Mouse (Mus musculus): ENCODE measurements around the gene Csde1.
A peak's percentile ranks its signal among the peaks of the same experiment; 100 is the strongest.

The Csde1 gene

DNA sequence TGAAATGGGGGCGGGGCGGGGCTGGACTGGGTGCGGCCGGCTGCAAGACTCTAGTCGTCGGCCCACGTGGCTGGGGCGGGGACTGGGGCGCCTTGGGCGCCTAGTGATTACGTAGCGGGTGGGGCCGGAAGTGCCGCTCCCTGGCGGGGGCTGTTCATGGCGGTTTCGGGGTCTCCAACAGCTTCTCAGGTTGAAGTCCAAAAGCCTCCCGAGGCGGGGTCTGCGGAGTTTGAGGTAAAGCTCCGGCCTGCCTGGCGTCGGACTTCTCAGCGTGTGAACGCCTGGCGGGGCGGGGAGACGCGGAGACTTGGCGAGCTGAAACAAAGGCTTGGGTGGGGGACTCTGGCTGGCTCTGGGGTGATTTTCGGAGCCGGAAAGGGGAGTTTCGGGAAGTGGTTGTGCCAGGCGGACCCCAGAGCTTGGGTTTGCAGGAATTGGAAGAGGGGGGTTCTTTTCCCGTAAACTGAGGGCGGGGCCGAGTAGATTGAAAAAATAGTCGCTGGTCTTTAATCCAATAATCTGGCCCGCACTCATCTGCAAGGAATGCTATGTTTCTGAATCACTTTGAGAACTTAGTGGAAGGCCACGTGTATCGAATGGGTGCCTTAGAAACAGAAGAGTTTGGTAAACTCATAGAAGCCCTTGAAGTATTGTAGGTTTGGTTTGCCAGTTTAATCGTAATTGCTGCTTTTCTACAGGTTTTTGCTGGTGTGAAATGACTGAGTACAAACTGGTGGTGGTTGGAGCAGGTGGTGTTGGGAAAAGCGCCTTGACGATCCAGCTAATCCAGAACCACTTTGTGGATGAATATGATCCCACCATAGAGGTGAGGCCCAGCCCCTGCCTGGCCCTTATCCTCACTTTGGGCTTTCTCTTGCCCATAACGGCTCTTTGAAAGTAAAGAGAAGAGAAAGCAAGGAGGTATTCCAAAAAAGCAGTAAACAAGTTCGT, 38.3 kb downstream of the Csde1 start, which contains the start of gene Nras:
Nras (plus strand) TSS at position 79 of the 951 bp plus-strand sequence.
- peak; percentile 94 for DNase-seq (ENCODE audit: low read depth, low spot score)

GRCm38 (mm10) chr3:103066927-103067326, 46.7 kb downstream of the Csde1 start:
- no peak for DNase-seq (ENCODE audit: low read depth, low spot score)

DNA sequence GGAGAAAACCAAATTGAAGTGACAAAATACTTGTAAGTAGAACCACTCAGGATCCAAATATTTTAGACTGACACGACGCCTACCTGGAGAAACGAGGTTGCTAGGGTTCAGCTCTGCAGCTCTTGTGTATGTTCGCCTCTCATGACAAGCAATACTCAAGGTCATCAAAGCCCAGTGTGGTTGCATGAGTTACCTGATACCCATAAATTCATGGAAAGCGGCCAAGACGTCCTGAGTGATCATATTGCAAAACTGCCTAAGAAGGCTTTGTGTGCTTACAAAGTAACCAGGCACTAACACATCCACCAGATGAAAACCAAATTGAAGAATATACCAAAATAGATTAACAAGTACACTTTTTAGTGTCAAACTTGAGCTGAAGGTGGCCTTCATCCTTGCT, 48.7 kb downstream of the Csde1 start:
- no peak for DNase-seq (ENCODE audit: low read depth, low spot score)

- no peak for DNase-seq (ENCODE audit: low read depth, low spot score)
Observed at GRCm38 (mm10) chr3:103073771-103074170, 53.5 kb downstream of the Csde1 start, which contains the start of gene Ampd1. Gene Ampd1 (plus strand): TSS chr3:103074014.

DNA sequence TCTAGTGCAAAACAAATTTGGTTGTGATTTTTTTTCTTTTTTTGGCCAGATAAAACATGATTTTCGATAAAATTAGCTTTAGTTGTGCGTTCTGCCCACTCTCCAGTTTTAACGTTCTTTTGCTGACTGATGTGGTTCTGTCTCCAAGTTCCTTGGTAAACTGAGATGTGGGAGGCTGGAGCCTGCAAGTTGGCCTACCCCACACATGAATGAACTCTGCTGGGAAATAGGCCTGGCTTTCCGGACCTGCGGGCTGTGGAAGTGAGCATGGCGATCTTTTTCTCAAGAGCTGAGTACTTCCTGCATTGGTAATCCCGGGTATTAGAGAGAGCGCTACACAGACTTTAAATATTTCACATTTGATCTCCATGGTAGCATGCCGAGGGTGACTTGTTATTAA, 55.6 kb downstream of the Csde1 start:
- no peak for DNase-seq (ENCODE audit: low read depth, low spot score)

DNA sequence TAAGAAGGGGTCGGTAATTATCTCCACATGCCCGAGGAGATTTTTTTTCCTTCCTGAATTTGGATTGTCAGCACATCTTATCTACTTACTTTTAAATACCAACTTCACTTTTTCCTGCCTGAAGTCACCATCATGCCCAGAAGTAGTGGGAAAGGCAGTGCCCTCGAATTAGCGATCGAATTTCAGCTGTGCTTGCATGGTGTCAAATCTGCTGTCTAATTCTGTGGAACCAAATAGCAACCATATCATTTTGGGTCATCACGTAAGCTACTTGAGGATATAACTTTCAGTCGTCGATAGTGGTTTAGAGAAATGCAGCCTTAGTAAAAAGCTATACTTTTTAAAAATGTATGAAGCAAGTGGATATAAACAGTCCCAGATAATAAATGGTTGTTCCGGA, 56.2 kb downstream of the Csde1 start:
- DNase-seq (ENCODE audit: low read depth, low spot score): no peak

- no peak for DNase-seq (ENCODE audit: low read depth, low spot score)
Observed at GRCm38 (mm10) chr3:103079301-103079700, 59.1 kb downstream of the Csde1 start.

DNA sequence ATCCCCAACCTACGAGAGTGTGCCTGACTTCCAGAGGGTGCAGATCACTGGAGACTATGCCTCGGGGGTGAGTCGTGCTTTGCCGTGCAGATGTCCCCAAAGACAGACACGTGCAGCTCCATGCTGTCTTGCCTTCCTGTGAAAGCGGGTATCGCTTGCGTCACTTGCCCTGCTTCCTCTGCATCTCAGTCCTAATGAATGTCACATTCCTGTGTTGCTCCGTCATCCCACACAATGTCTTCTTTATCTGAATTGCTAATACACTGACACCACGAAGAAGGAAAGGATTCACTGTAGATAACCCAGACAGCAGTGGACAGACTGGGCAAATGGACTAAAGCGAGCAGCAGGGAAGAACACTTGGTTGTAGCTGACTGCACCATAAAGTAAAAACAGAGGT, 60.8 kb downstream of the Csde1 start:
- no peak for DNase-seq (ENCODE audit: low read depth, low spot score)

GRCm38 (mm10) chr3:103081861-103082453, 61.7 kb downstream of the Csde1 start:
- DNase-seq (ENCODE audit: low read depth, low spot score): no peak

- no peak for DNase-seq (ENCODE audit: low read depth, low spot score)
Observed at GRCm38 (mm10) chr3:103082761-103083160, 62.5 kb downstream of the Csde1 start.

- no peak for DNase-seq (ENCODE audit: low read depth, low spot score)
Observed at GRCm38 (mm10) chr3:103085986-103086385, 65.8 kb downstream of the Csde1 start.

DNA sequence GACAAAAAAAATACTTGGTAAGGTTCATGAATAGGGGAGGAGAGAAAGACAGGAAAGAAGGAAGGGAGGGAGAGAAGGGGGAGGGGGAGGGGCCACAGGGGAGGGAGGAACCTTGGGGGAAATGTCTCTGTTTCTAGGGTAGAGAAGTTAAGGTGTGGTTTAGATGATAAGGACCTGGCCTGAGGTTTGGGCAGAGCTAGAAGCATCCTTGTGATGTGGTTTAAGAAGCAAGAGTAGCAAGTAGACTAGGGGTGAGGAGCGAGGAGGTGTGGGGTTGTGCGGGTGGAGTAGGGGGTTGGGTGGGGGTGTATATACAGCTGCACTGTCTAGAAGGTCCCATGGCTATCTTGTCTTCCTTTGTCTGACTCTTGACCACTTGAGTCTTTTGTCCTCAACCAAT, 71.5 kb downstream of the Csde1 start:
- no peak for DNase-seq (ENCODE audit: low read depth, low spot score)

DNA sequence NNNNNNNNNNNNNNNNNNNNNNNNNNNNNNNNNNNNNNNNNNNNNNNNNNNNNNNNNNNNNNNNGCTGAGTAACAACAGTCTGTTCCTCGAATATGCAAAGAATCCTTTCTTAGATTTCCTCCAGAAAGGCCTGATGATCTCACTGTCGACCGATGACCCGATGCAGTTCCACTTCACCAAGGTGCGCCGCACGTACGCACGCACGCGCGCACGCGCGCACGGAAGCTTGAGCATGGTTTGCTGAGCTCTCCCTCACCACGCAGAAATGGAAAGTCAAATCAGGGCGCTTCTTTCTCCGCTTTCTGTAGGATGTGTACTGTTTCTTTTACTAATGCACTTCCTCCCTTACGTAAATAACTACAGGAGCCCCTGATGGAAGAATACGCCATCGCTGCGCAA, 78.4 kb downstream of the Csde1 start:
- no peak for DNase-seq (ENCODE audit: low read depth, low spot score)

DNA sequence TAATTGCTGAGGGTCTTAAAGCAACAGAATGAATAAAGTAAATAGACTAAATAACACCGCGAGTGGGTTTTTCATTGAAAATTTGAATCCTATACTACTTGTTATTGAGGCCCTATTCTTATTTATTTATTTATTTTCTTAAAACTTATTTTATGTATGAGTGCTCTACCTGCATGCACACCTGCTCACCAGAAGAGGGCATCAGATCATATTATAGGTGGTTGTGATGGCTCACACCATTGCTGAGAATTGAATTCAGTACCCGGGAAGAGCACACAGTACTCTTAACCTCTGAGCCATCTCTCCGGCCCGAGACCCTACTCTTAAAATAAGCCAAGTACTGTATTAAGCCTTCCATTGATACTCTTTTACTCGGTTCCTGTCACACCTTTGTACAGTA, 79.4 kb downstream of the Csde1 start:
- DNase-seq (ENCODE audit: low read depth, low spot score): no peak

DNA sequence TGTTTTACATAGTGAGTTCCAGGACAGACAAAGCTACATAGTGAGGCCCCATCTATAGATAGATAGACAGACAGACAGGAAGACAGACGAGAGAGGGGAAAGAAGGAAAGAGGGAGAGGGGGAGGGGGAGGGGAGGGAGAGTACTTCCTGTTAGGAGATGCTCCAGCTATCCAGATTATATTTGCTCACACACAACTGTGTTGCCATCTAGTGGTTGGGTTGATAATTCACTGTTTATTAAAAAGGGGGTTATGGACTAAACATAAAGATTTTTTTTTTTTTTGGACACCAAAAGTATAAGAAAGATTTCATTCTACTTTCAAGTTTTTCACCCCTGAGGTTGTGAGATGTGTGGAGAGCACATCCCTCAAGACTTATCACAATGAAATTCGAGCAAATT, 80.5 kb downstream of the Csde1 start:
- DNase-seq (ENCODE audit: low read depth, low spot score): no peak

DNA sequence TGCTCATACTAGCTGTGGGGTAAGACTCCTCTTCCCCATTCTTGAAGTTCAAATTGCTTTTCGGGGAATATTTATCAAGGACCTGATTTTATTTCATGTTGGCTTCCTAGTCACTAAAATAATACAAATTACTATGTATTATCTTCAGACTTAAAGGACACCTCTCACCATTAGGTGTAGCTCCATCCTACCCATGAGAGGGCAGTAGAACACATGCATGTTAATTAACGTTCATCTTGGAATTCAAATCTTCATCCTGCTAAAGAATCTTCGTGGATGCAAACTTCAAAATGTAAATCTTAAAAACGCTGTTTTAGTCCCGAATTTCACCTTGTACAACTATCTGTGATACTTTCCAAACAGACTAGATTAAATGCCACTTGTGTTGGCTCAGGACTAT, 81.0 kb downstream of the Csde1 start:
- no peak for DNase-seq (ENCODE audit: low read depth, low spot score)

- DNase-seq (ENCODE audit: low read depth, low spot score): no peak
Observed at GRCm38 (mm10) chr3:103101909-103102308, 81.7 kb downstream of the Csde1 start.

- DNase-seq (ENCODE audit: low read depth, low spot score): peak; percentile 89
Observed at GRCm38 (mm10) chr3:103102454-103103390, 82.5 kb downstream of the Csde1 start, which contains the start of gene Dennd2c. Gene Dennd2c (plus strand): TSS chr3:103102604.

All from forelimb bud, embryonic 11.5 days (tissue).